Mouse (Mus musculus) MEL (cell line): Measurements from ENCODE around the gene Cdc42ep3.

Experiments used
- HCFC1 ChIP-seq: IDR thresholded peaks from 2 replicates; pipeline ENCODE4 v1.6.1; 2012; ENCODE audit warnings: low read depth, mild to moderate bottlenecking, inconsistent platforms, low read length, improper control_type of control experiment, moderate library complexity
- MAZ ChIP-seq: IDR thresholded peaks from 2 replicates; pipeline ENCODE4 v1.6.1; 2012; ENCODE audit warnings: low read depth, mild to moderate bottlenecking, inconsistent platforms, low read length, improper control_type of control experiment
- POLR2A ChIP-seq, 2 experiments: IDR thresholded peaks; 2 replicates each; pipeline ENCODE4 v1.6.1; 2011 to 2012; ENCODE audit warnings: low read length in 2 of 2, mild to moderate bottlenecking in 2 of 2, control low read depth in 1 of 2, improper control_type of control experiment in 1 of 2, low read depth in 1 of 2, moderate library complexity in 1 of 2; ENCODE audit not compliant: control insufficient read depth in 1 of 2, insufficient read depth in 1 of 2, poor library complexity in 1 of 2
- RAD21 ChIP-seq: IDR thresholded peaks from 2 replicates; pipeline ENCODE4 v1.6.1; 2011; ENCODE audit warnings: mild to moderate bottlenecking, low read depth, low read length, improper control_type of control experiment

- TF ChIP-seq POLR2A (IDR thresholded peaks at IDR 0.05; ENCODE audit: control insufficient read depth in 1 of 2, insufficient read depth in 1 of 2, low read depth in 1 of 2, low read length in 2 of 2, poor library complexity in 1 of 2) (no peak), HCFC1 (no peak), RAD21 (no peak), MAZ (no peak)
Measured at GRCm38 (mm10) chr17:79354174-79354443, 782 bp downstream of the Cdc42ep3 start.
